Comparison of ENCODE assay signal across 29 mouse cellular contexts in the genomic region with DNA sequence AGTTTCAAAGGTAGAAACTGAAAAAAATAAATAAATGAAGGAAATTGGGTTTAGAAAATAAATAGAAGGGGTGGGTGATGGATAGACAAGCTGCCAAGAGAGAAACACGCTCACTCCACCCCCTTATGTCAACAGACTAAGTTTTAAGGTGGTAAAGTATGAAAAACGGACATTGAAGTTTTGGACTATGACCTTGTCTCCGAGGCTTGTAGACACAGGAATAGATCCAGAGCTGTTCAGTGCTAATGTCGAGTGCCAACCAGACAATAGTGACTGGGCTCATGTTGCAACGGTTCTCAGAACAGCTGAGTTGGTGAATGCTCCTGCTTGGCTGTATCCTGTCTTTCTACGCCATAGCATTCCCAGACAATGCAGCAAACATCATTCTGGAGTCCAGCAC. TPM values are rescaled to one million over a fixed set of nuclear protein-coding genes. Genes with fewer than 3 reads are reported as not detected.
"Had no signal": no experiment of that assay in that cellular context is flagged by ENCODE, and none has a peak within 500 bp of the region (broad histone marks: within the 10 kb centered on the region; RNA-seq: fewer than 3 reads in every experiment).

No protein-coding gene starts in this region.

- H3K4me1 ChIP-seq: intestine, embryonic 15.5 days; limb, embryonic 12.5 days; limb, embryonic 15.5 days; megakaryocyte, embryonic 14.5 days; midbrain, embryonic 10.5 days; midbrain, embryonic 13.5 days; neural tube, embryonic 13.5 days; stomach, embryonic 15.5 days had no signal

- H3K27ac ChIP-seq: intestine, embryonic 15.5 days; kidney, postnatal 0 days; limb, embryonic 12.5 days; limb, embryonic 15.5 days; liver, embryonic 15.5 days; midbrain, embryonic 10.5 days; midbrain, embryonic 13.5 days; neural tube, embryonic 13.5 days; stomach, embryonic 15.5 days had no signal

- ATAC-seq: intestine, embryonic 15.5 days; lung, postnatal 0 days; midbrain, embryonic 13.5 days; midbrain, embryonic 16.5 days had no signal

- H3K36me3 ChIP-seq: intestine, embryonic 15.5 days; limb, embryonic 12.5 days; limb, embryonic 15.5 days; liver, embryonic 15.5 days; midbrain, embryonic 10.5 days; midbrain, embryonic 13.5 days; neural tube, embryonic 13.5 days; stomach, embryonic 15.5 days had no signal

- DNase-seq: kidney, adult 18-20 months; left cerebral cortex, postnatal 4 days; lung, embryonic 14.5 days; lung, postnatal 36 days; retina, postnatal 1 day; right cerebral cortex, postnatal 25 days; spleen, adult 18-20 months; thymus, postnatal 25 days had no signal

- H3K4me3 ChIP-seq: intestine, embryonic 15.5 days; limb, embryonic 12.5 days; limb, embryonic 15.5 days; liver, embryonic 15.5 days; megakaryocyte, embryonic 14.5 days; midbrain, embryonic 10.5 days; midbrain, embryonic 13.5 days; myocyte; neural tube, embryonic 13.5 days; stomach, embryonic 15.5 days had no signal

- H3K9ac ChIP-seq: intestine, embryonic 15.5 days; limb, embryonic 12.5 days; limb, embryonic 15.5 days; liver, embryonic 15.5 days; lung, embryonic 14.5 days; midbrain, embryonic 13.5 days; neural tube, embryonic 13.5 days; stomach, embryonic 15.5 days had no signal

- H3K4me2 ChIP-seq: intestine, embryonic 15.5 days; limb, embryonic 12.5 days; limb, embryonic 15.5 days; liver, embryonic 15.5 days; lung, embryonic 14.5 days; midbrain, embryonic 13.5 days; neural tube, embryonic 13.5 days; stomach, embryonic 15.5 days had no signal

- H3K27me3 ChIP-seq: intestine, embryonic 15.5 days; limb, embryonic 12.5 days; limb, embryonic 15.5 days; liver, embryonic 15.5 days; midbrain, embryonic 13.5 days; neural tube, embryonic 13.5 days; stomach, embryonic 15.5 days had no signal

- H3K9me3 ChIP-seq: intestine, embryonic 15.5 days; limb, embryonic 12.5 days; limb, embryonic 15.5 days; liver, embryonic 15.5 days; megakaryocyte, embryonic 14.5 days; midbrain, embryonic 10.5 days; neural tube, embryonic 13.5 days; stomach, embryonic 15.5 days had no signal

RNA-seq across cellular contexts. Expression of gene Olfr541, which starts 24.0 kb away (rescaled TPM):
- total RNA-seq: layer of hippocampus, adult 18-20 months; layer of hippocampus, postnatal 14 days; left cerebral cortex, adult 8-10 months; left cerebral cortex, postnatal 14 days; left cerebral cortex, postnatal 4 days; monocyte, adult 5-6 weeks; neutrophil, adult 5-6 weeks had no signal
- polyA plus RNA-seq: intestine, embryonic 15.5 days; kidney, postnatal 0 days; limb, embryonic 12.5 days; limb, embryonic 15.5 days; liver, embryonic 15.5 days; lung, embryonic 14.5 days; lung, postnatal 0 days; midbrain, embryonic 10.5 days; midbrain, embryonic 13.5 days; midbrain, embryonic 16.5 days; myocyte; neural tube, embryonic 13.5 days; stomach, embryonic 15.5 days; thymus, postnatal 0 days; urinary bladder, adult 2 months had no signal

RNA-seq across cellular contexts. Expression of gene Olfr45, which starts 39.3 kb away (rescaled TPM):
- total RNA-seq: left cerebral cortex, adult 8-10 months; left cerebral cortex, postnatal 14 days; monocyte, adult 5-6 weeks; neutrophil, adult 5-6 weeks had no signal
- polyA plus RNA-seq: intestine, embryonic 15.5 days; kidney, postnatal 0 days; limb, embryonic 12.5 days; limb, embryonic 15.5 days; liver, embryonic 15.5 days; lung, embryonic 14.5 days; lung, postnatal 0 days; midbrain, embryonic 10.5 days; midbrain, embryonic 13.5 days; midbrain, embryonic 16.5 days; myocyte; neural tube, embryonic 13.5 days; stomach, embryonic 15.5 days; thymus, postnatal 0 days; urinary bladder, adult 2 months had no signal

RNA-seq across cellular contexts. Expression of gene Cyp2e1, which starts 42.4 kb away (rescaled TPM):
- total RNA-seq: layer of hippocampus, adult 18-20 months; layer of hippocampus, postnatal 14 days; left cerebral cortex, postnatal 14 days; left cerebral cortex, postnatal 4 days; monocyte, adult 5-6 weeks; neutrophil, adult 5-6 weeks had no signal
- polyA plus RNA-seq: intestine, embryonic 15.5 days; limb, embryonic 12.5 days; limb, embryonic 15.5 days; lung, embryonic 14.5 days; midbrain, embryonic 10.5 days; midbrain, embryonic 13.5 days; midbrain, embryonic 16.5 days; myocyte; neural tube, embryonic 13.5 days had no signal
